Mouse (Mus musculus): ENCODE measurements around the gene Cnot6. TPM values are rescaled to one million over a fixed set of nuclear protein-coding genes. Genes with fewer than 3 reads are reported as not detected.

Gene Cnot6
- polyA plus RNA-seq, 1 experiment from 2014 or later, result 47.4 TPM

DNA sequence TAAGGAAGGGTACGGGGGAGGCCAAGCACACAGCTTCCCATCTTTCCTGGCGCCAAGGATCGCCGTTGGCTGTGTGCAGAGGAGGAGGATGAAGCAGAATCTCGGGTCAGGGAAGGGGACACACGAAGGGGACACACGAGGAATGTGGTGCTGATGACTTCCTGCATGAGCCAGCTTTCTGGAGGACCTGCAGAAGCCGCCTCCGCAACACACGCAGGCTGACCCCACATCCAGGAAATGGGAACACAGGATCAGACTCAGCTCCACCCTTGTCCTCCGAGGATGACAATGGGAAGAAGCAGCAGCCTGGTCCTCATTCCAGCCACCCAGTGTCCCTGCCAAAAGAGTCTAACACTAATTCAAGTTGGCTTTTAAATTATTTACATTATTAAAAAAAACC lies 22.2 kb upstream of the Cnot6 start:
- peaks cover 10% of the 10 kb centered on the region; the same call in 1 of the 2 replicates for H3K4me1 ChIP-seq

DNA sequence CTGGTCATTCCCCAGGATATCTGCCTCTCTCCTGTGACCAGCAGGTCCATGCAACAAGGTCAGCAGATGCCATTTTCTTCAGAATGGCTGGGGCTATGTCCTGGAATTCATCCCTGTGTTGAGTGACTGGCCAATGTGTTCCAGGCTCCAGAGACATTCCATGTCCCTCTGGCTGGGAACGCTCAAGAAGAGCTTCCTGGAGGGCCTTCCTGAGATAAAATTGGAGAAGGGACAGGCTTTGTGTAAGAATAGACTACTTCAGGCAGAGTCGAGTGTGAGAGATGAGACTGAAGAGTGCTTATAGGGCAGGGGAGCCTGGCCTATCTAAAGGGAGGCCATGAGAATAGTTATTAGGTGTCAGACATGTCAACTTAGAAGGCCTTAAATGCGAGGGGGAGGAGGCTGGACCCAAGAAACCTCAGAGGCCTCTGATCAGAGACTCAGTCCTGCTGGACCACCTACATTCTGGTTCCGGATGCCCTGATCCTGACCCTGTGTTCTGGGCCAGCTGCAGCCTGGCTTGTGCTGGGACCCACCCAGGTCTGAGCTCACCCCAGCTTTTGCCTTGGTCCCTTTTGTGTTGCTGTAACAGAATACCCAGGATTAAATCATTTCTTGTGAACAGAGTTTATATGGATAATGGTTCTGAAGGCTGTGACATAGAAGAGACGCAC lies 17.9 kb upstream of the Cnot6 start:
- no peaks in the 10 kb centered on the region for H3K9me3 ChIP-seq
- H3K27ac ChIP-seq, result no peak overlapping the region
- no peaks in the 10 kb centered on the region for H3K27me3 ChIP-seq (replicated peaks)
- H3K4me1 ChIP-seq, result 0 out of 2 replicates have a peak, but pooled peaks cover 3% of the 10 kb centered on the region
- WGBS, result 88% methylated on average over 5 of the region's 5 CpGs
- no peak for ATAC-seq (replicated peaks)
- H3K36me3 ChIP-seq (replicated peaks), result no peaks in the 10 kb centered on the region
- no peak overlapping the region for H3K9ac ChIP-seq
- no peak overlapping the region for H3K4me3 ChIP-seq
- no peak overlapping the region for H3K4me2 ChIP-seq

More for the DNA sequence above, 22.2 kb upstream of the Cnot6 start:
- WGBS, result 89% methylated on average over 11 of the region's 11 CpGs
- Histone ChIP-seq H3K4me3 (no peak overlapping the region), H3K4me2 (no peak overlapping the region), H3K27ac (no peak overlapping the region), H3K36me3 (replicated peaks) (no peaks in the 10 kb centered on the region), H3K9me3 (no peaks in the 10 kb centered on the region), H3K9ac (no peak overlapping the region), H3K27me3 (replicated peaks) (no peaks in the 10 kb centered on the region)
- ATAC-seq (replicated peaks), result no peak

GRCm38 (mm10) chr11:49727877-49728276 lies 15.4 kb upstream of the Cnot6 start:
- H3K9me3 ChIP-seq, result no peaks in the 10 kb centered on the region
- H3K4me2 ChIP-seq, result no peak overlapping the region
- no peak overlapping the region for H3K9ac ChIP-seq
- peak; percentile 81; the same call in 1 of the 2 replicates for ATAC-seq (replicated peaks)
- 0 out of 2 replicates have a peak, but pooled peaks cover 3% of the 10 kb centered on the region for H3K4me1 ChIP-seq
- no peaks in the 10 kb centered on the region for H3K36me3 ChIP-seq (replicated peaks)
- no peak overlapping the region for H3K4me3 ChIP-seq
- WGBS, result 14% methylated on average over 3 of the region's 3 CpGs
- no peak overlapping the region for H3K27ac ChIP-seq
- no peaks in the 10 kb centered on the region for H3K27me3 ChIP-seq (replicated peaks)

DNA sequence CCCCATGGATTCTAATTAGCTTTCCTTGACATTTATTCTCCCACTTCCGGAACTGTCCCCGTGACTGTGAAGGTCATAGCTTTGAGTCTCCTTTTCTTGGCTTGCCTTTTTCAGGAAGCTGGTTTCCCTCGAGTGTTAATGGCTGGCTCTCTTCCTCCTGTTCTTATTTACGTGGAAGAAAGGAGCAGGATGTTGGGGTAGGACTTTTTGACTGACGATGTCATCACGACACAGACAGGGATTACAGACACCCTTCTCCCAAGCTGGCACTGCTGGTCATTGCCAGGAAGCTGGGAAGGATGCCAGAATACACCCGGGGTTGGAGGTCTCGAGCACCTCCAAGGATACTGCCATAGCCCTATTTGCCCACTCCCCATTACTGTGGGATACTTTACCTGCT lies 14.3 kb upstream of the Cnot6 start:
- 61% methylated on average over 8 of the region's 8 CpGs for WGBS
- Histone ChIP-seq H3K4me2 (no peak overlapping the region), H3K27ac (no peak overlapping the region), H3K4me3 (no peak overlapping the region), H3K36me3 (replicated peaks) (no peaks in the 10 kb centered on the region), H3K9ac (no peak overlapping the region), H3K4me1 (0 out of 2 replicates have a peak, but pooled peaks cover 3% of the 10 kb centered on the region), H3K27me3 (replicated peaks) (no peaks in the 10 kb centered on the region), H3K9me3 (no peaks in the 10 kb centered on the region)
- ATAC-seq (replicated peaks), result no peak

DNA sequence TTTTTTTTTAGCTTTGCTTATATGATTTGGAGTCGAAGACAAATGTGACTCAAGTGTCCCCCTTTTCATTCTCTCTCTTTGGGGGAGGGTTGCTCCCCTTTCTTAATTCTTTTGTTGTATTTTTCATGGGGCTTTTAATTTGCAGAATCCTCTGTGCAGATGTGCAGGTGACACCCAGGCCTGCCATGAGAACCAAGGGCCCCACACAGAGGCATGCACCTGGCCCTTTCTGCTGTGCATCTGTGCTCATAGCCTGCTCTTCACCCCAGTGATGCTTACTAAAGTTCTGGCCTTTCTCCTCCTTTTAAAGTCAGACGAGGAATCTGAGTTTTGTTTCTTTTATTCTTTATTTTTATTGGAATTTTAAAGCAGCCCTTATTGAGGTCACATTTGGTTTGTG lies 12.2 kb upstream of the Cnot6 start:
- Histone ChIP-seq H3K4me2 (no peak overlapping the region), H3K4me1 (0 out of 2 replicates have a peak, but pooled peaks cover 3% of the 10 kb centered on the region), H3K9me3 (no peaks in the 10 kb centered on the region), H3K36me3 (replicated peaks) (no peaks in the 10 kb centered on the region), H3K4me3 (no peak overlapping the region), H3K27ac (no peak overlapping the region), H3K27me3 (replicated peaks) (no peaks in the 10 kb centered on the region), H3K9ac (no peak overlapping the region)
- ATAC-seq (replicated peaks), result no peak
- 79% methylated on average over 2 of the region's 2 CpGs for WGBS

DNA sequence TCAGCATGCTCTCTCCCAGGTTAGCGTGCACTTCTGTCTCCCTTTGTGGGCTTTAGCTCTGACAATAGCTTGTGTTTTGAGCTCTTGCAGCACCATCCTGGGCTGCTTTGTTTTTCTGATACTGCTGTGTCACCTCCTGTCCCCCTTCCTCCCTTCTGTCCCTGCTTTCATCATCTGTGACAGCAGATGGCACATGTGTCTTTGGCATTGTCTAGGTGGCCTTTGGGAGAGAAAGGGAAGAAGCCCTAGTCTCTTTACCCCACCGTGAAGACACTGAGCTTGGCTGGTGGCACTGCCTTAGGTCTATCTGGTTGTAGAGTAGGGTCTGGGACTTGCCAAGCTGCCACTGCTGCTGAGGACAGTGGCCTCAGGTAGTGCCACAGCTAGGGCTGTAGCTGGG lies 10.8 kb upstream of the Cnot6 start:
- Histone ChIP-seq H3K4me2 (no peak overlapping the region), H3K36me3 (replicated peaks) (no peaks in the 10 kb centered on the region), H3K4me1 (0 out of 2 replicates have a peak, but pooled peaks cover 3% of the 10 kb centered on the region), H3K4me3 (no peak overlapping the region), H3K27ac (no peak overlapping the region), H3K9me3 (no peaks in the 10 kb centered on the region), H3K27me3 (replicated peaks) (no peaks in the 10 kb centered on the region), H3K9ac (no peak overlapping the region)
- WGBS, result 42% methylated on average over 2 of the region's 2 CpGs
- no peak for ATAC-seq (replicated peaks)

DNA sequence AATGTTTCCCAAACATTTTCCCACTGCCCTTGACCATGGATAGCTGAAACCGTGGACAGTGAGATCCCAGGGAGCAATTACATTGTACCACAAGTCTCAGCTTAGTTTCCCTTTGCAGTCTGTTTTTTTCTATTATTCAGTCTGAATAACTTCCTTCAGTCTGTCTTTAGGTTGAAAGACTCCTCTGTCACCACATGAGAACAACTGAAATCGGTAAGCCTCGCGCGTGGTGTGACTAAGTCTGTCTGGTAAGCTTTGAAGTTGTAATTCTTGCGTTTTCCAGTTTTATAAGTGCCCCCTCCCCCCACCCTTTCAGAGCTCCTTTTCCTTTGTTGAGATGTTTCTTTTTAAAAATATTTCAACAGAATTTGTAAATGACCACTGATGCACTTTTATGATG lies 10.2 kb upstream of the Cnot6 start:
- Histone ChIP-seq H3K4me1 (0 out of 2 replicates have a peak, but pooled peaks cover 2% of the 10 kb centered on the region), H3K4me3 (no peak overlapping the region), H3K9me3 (no peaks in the 10 kb centered on the region), H3K27me3 (replicated peaks) (no peaks in the 10 kb centered on the region), H3K27ac (no peak overlapping the region), H3K36me3 (replicated peaks) (no peaks in the 10 kb centered on the region), H3K4me2 (no peak overlapping the region), H3K9ac (no peak overlapping the region)
- WGBS, result 46% methylated on average over 6 of the region's 6 CpGs
- ATAC-seq (replicated peaks), result no peak

DNA sequence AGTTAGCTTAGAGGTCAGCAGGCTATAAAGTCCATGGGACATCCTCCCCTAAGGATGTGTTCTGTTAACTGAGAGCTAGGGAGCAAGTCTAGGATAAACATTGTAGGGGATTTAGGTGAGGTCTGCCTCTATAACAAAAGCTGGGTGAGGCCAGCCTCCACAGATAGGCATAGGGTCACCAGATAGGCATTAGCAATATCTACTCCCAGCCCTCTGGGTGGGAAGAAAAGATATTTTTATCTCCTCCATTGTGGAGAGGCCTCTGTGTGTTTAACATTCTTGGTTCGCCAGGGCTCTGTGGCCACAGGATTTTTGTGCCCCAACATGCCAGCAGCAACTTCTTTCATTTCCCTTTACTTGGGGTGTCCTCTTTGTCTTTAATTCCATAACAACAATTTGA lies 8.8 kb upstream of the Cnot6 start:
- no peak overlapping the region for H3K27ac ChIP-seq
- no peaks in the 10 kb centered on the region for H3K27me3 ChIP-seq (replicated peaks)
- H3K4me3 ChIP-seq, result no peak overlapping the region
- H3K4me2 ChIP-seq, result no peak overlapping the region
- ATAC-seq (replicated peaks), result no peak
- no peak overlapping the region for H3K9ac ChIP-seq
- no peaks in the 10 kb centered on the region for H3K36me3 ChIP-seq (replicated peaks)
- H3K9me3 ChIP-seq, result no peaks in the 10 kb centered on the region
- H3K4me1 ChIP-seq, result no peaks in the 10 kb centered on the region
- 90% methylated on average over 1 of the region's 1 CpGs for WGBS

DNA sequence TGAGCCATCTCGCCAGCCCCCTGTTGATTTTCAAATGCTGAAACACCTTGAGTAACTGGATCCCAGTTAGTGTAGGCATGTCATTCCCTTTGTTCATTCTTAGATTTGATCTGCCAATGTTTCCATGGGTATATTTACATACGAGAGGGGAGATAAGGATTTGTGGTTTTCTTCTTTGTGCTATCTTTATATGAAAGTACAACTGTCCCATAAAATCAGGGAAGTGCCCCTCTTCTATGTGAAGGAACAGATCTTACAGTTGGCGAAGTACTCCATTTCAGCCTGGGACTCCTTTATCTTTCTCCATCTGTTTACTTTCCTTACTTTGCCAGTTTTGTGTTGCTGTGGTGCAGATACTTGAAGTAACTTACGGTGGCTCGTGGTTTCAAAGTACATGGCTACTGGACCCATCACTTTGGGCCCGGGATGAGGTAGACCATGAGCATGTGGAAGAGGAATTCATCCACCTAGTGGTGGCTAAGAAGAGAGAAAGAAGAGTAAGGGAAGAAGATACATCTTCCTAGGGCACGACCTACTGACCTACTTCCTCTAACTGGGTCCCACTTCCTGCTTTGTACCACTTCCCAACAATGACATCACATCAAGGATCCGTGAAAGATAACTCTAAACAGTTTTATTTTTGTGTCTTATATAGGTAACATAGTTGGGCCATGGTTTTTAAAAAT lies 7.1 kb upstream of the Cnot6 start:
- H3K27me3 ChIP-seq (replicated peaks), result no peaks in the 10 kb centered on the region
- no peaks in the 10 kb centered on the region for H3K36me3 ChIP-seq (replicated peaks)
- H3K4me2 ChIP-seq, result no peak overlapping the region
- no peak overlapping the region for H3K4me3 ChIP-seq
- no peak overlapping the region for H3K27ac ChIP-seq
- no peaks in the 10 kb centered on the region for H3K9me3 ChIP-seq
- ATAC-seq (replicated peaks), result no peak
- H3K9ac ChIP-seq, result no peak overlapping the region
- 89% methylated on average over 8 of the region's 8 CpGs for WGBS
- H3K4me1 ChIP-seq, result no peaks in the 10 kb centered on the region

DNA sequence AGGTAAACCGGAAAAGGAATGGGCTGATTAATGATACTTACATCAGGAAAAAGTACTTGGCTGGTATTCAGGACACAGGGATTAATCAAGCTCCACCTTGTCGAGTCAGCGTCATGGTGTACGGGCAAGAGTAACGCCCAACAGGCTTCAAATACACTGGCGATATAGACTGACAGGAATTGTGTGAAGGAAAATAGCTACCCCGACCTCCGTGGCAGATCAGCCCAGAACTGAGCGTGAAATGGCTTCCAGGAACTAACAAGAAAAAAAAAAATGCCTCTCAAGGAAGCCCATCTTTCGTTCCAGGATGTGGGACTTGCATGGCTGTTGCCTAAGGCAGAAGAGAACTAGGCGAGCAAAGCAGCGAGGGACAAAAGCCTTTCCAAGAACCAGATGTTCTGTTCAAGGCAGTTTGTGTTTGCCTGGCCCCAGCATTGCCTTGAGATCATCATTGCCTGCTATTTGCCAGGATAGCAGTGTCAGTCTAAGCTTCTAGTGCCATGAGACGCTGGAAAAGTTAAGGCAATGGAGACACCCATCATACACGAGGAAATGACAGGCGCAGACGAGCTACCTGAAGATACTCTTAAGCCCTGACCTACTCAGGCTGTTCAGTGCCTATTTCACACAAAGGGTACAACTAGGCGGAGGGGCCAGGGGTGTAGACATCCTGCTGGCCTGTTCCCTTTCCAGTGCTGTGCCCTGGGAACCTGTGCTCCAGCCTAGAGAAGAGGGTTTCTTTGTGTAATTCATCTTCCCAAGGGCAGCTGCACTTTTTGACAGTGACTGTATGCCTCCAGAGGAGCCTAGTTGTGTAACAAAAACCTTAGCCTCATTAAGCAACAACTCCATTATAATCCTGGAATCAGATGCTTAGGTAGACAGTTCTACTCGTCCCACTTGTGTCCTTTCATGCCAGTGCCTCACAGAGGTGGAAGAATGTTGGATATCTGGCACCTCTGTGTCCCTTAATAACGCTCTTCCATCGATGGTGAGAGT lies 1.1 kb upstream of the Cnot6 start:
- Histone ChIP-seq H3K27me3 (replicated peaks) (no peaks in the 10 kb centered on the region), H3K4me1 (peaks cover 39% of the 10 kb centered on the region), H3K9me3 (no peaks in the 10 kb centered on the region), H3K27ac (peak overlapping the region; percentile 94), H3K4me3 (peak overlapping the region; percentile 68), H3K9ac (peak overlapping the region; percentile 46), H3K4me2 (peak overlapping the region; percentile 68), H3K36me3 (replicated peaks) (no peaks in the 10 kb centered on the region)
- WGBS, result 33% methylated on average over 20 of the region's 20 CpGs
- ATAC-seq (replicated peaks), result peak; percentile 59

DNA sequence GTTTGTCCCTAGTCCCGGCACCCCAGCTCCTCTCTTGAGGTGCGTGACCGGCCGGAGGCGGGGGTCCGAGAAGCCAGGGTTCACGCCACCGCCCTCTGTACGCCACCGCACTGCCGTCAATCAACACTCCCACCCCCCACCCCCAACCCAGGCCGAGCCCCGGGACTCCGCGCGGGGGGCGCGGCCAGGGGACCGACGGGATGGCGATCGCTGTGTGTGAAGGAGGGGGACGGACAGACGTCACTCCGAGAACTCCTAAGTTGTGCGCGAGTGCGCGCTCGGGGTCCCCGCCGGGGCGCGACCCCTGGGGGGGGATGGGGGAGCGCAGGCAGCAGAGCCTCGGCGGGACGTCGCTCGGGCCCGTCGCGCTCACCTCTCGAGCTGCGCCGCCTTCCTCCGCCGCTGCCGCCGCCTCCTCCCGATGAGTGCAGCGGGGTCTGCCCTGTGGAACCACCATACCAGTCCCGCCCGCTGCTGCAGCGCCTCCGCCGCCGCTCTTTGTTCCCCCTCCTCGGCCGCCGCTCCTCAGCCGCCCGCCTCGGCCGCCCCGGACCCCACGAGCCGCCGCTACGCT lies 455 bp downstream of the Cnot6 start:
- WGBS, result under 1% methylated on average over 64 of the region's 70 CpGs
- no peaks in the 10 kb centered on the region for H3K9me3 ChIP-seq
- peaks cover 43% of the 10 kb centered on the region for H3K4me1 ChIP-seq
- peak overlapping the region; percentile 52 for H3K4me2 ChIP-seq
- ATAC-seq (replicated peaks), result peak; percentile 80
- 0 out of 2 replicates have a peak, but pooled peaks cover 3% of the 10 kb centered on the region for H3K36me3 ChIP-seq (replicated peaks)
- H3K9ac ChIP-seq, result peak overlapping the region; percentile 99
- peak overlapping the region; percentile 94 for H3K27ac ChIP-seq
- H3K27me3 ChIP-seq (replicated peaks), result no peaks in the 10 kb centered on the region
- H3K4me3 ChIP-seq, result peak overlapping the region; percentile 68
